Mouse (Mus musculus) limb, embryonic 13.5 days (tissue): ENCODE measurements at regions not wholly inside any gene's neighbourhood (a gene's known extent, or its start where the extent isn't known, plus 50 kb on each side); places are given as distances from the start of the nearest gene placed in this dataset.

ENCODE experiments used
- ATAC-seq: fragments of 200-750 bp; cut with Nextera tagmentation; 2 replicates; pipeline ENCODE4 v1.8.0; 2017; ENCODE audit warnings: low read depth, moderate number of reproducible peaks, moderate TSS enrichment; ENCODE audit not compliant: low FRiP score
- H3K27ac ChIP-seq: fragments of 300-500 bp; sonication (generic); 2 replicates; pipeline ENCODE4 v1.5.1; 2015; ENCODE audit warnings: inconsistent platforms, mild to moderate bottlenecking, moderate library complexity
- H3K27me3 ChIP-seq: fragments of 300-500 bp; sonication (generic); 2 replicates; pipeline ENCODE4 v1.6.1; 2015; ENCODE audit warnings: mild to moderate bottlenecking, inconsistent platforms
- H3K36me3 ChIP-seq: fragments of 300-500 bp; sonication (generic); 2 replicates; pipeline ENCODE4 v1.6.1; 2015; ENCODE audit warnings: inconsistent platforms, mild to moderate bottlenecking, moderate library complexity
- H3K4me1 ChIP-seq: fragments of 300-500 bp; sonication (generic); 2 replicates; pipeline ENCODE4 v1.6.1; 2015; ENCODE audit warnings: inconsistent platforms
- H3K4me2 ChIP-seq: fragments of 300-500 bp; sonication (generic); replicated peaks from 2 replicates; pipeline ENCODE4 v1.6.1; 2015; ENCODE audit warnings: inconsistent platforms, mild to moderate bottlenecking, moderate library complexity
- H3K4me3 ChIP-seq: fragments of 300-500 bp; sonication (generic); 2 replicates; pipeline ENCODE4 v1.5.1; 2015; ENCODE audit warnings: moderate library complexity, mild to moderate bottlenecking, inconsistent platforms
- H3K9ac ChIP-seq: fragments of 300-500 bp; sonication (generic); 2 replicates; pipeline ENCODE4 v1.6.1; 2015; ENCODE audit warnings: mild to moderate bottlenecking, inconsistent platforms
- H3K9me3 ChIP-seq: fragments of 300-500 bp; sonication (generic); 2 replicates; pipeline ENCODE4 v1.6.1; 2016; ENCODE audit warnings: inconsistent platforms
- WGBS: fragments of 180-500 bp; shearing (Covaris S2); methylation state at CpG from one replicate; pipeline ENCODE4 v1.1.7; 2015; 5-methylcytosine and 5-hydroxymethylcytosine counted together

- Histone ChIP-seq H3K27ac (no peak overlapping the region), H3K4me2 (peak overlapping the region; percentile 28), H3K4me3 (no peak overlapping the region), H3K4me1 (peaks cover 14% of the 10 kb centered on the region), H3K9ac (no peak overlapping the region), H3K9me3 (no peaks in the 10 kb centered on the region), H3K36me3 (no peaks in the 10 kb centered on the region), H3K27me3 (no peaks in the 10 kb centered on the region)
- peak; percentile 59; the same call in 1 of the 2 replicates for ATAC-seq
- 25% methylated on average over 8 of the region's 8 CpGs for WGBS
Measured at GRCm38 (mm10) chr1:19673448-19674396, 465.0 kb downstream of the Tfap2b start.

DNA sequence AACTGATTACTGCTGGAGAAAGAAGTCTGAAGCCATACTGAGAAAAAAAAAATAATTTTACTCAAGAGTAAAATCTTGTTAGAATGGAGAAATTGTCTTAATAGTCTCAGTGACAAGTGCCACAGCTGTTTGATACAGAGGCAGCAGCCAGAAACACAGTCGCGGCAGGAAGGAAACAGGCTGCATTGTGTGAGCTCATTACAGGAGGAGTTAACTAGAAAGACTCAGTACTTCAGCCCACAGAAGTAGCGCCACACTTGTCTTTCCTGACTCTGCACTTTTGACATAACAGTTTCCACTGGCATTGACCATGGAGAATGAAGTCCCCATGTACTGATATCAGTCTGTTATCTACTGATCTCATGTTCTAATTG, 465.7 kb downstream of the Tfap2b start:
- Histone ChIP-seq H3K27me3 (no peaks in the 10 kb centered on the region), H3K4me1 (peaks cover 14% of the 10 kb centered on the region), H3K9me3 (no peaks in the 10 kb centered on the region), H3K36me3 (no peaks in the 10 kb centered on the region), H3K9ac (no peak overlapping the region), H3K4me3 (no peak overlapping the region), H3K27ac (no peak overlapping the region), H3K4me2 (no peak overlapping the region)
- 11% methylated on average over 3 of the region's 3 CpGs for WGBS
- ATAC-seq = no peak

GRCm38 (mm10) chr1:19681024-19681778, 472.5 kb downstream of the Tfap2b start:
- no peak overlapping the region for H3K9ac ChIP-seq
- no peak overlapping the region for H3K4me3 ChIP-seq
- H3K4me1 ChIP-seq = no peaks in the 10 kb centered on the region
- WGBS = 57% methylated on average over 12 of the region's 12 CpGs
- no peaks in the 10 kb centered on the region for H3K36me3 ChIP-seq
- H3K27me3 ChIP-seq = no peaks in the 10 kb centered on the region
- no peak for ATAC-seq
- H3K4me2 ChIP-seq = no peak overlapping the region
- no peak overlapping the region for H3K27ac ChIP-seq
- no peaks in the 10 kb centered on the region for H3K9me3 ChIP-seq
